Mouse (Mus musculus) adrenal gland, postnatal 10 days (tissue): ENCODE data around the gene Cers6. TPM values are rescaled to one million over a fixed set of nuclear protein-coding genes. Genes with fewer than 3 reads are reported as not detected.

Source experiments
- DNase-seq: peaks from one replicate; pipeline ENCODE4 v3.0.0; 2021; ENCODE audit warnings: mixed read lengths
- total RNA-seq, 2 experiments: library from RNA; stranded (reverse); gene quantifications; 2 replicates each; pipeline ENCODE4 v1.2.3; 2021

Cers6 gene
- total RNA-seq, 2 experiments from 2014 or later, result 8.0 to 9.6 TPM

DNA sequence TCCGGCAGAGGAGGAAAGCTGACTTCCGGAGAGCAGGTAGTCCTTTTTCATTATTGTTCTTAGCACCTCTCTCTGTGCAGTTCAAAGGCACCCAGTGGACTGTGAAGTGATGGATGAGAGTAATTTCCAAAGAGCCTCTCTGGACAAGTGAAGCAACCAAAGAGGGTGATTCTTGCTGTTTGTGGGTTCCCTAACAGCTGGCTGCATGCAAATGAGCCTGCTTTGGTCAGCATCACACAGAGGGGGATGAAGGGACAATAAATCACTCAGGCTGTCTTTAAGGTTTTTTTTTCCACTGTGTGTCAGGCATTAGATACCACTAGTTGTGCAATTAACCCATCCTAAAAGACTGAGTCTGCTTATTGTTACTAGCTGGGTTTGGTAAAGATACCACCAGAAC is 258.5 kb downstream of the Cers6 start:
- DNase-seq, result no peak

GRCm38 (mm10) chr2:69121681-69122080 is 260.4 kb downstream of the Cers6 start:
- no peak for DNase-seq

DNA sequence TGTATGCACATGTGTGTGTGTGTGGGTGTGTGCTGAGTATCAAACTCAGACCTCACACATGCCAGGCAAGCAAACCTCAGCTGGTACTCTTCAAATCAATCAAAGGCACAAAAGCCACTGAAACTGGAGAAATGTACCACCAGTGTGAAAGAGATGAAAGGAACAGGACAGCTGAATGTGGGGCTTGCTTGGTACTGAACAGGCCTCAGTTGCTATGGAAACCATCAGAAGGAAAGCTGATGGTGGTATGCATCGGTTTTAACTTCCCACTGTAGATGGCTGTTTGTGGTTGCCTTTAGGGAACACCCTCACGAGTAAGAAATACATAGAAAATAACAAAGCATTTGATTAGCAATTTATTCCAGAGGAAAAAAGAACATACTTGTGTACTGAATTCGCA is 264.2 kb downstream of the Cers6 start:
- DNase-seq, result no peak

- DNase-seq, result no peak
Measured at GRCm38 (mm10) chr2:69128321-69128720, 267.1 kb downstream of the Cers6 start.

DNA sequence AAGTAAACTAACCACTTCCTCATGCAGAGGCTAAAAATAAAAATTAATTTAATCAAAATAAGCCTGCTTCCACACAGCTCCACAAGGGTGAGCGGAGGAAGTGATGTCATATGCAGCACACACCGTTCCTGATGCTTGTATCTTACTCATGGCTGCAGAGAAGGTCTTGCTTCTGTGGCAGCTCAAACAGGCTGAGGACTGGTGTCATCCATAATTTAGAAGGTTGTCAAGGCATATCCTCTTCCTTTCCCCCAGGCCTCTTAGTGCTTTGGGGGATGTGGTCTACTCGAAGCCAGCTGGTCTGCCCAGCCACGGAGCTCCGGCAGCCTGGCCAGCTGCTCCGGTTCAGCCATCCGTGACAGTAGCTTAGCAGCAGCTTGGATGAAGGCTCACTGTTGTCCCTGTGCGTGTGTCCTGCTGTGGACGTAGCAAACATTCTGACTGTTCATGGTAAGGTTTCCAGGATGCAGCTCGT is 267.7 kb downstream of the Cers6 start:
- DNase-seq, result no peak

GRCm38 (mm10) chr2:69129425-69130210 is 268.4 kb downstream of the Cers6 start:
- DNase-seq, result no peak

DNA sequence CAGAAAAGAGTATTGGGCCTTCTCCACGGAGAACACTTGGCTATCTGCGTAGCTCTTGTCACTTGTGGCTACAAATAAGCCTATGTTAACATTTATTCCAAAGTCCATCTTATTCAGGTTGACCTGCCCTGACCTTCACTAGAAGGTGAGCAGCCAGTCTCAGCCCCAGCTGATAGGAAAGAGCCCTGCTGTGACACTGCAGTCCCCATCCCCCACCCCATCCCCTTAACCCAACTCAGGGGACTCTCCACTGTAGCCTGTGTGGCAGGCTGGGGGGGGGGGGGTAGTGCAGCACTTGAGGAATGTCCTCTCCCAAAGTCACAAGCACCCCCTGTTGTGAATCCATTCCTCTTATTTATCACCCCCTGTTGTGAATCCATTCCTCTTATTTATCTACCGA is 270.8 kb downstream of the Cers6 start:
- DNase-seq, result no peak

- no peak for DNase-seq
Measured at GRCm38 (mm10) chr2:69132488-69133040, 271.3 kb downstream of the Cers6 start.

- no peak for DNase-seq
Measured at GRCm38 (mm10) chr2:69134186-69134585, 272.9 kb downstream of the Cers6 start.

DNA sequence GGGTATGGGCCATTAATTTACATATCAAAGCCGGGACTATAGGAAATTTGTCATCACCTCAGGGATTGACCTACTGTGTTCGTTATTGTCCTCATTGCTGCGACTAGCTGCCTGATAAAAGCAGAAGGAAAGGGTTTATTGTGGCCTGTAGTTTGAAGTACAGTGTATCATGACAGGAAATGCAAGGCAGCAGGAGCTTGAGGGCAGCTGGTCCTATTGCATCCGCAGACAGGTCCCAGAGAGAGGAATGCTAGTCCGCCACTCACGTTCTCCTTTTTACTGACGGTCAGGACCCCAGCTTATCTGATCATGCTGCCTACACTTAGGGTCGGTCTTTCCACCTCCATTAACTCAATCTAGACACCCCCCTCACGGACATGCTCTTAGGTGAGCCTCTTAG is 273.7 kb downstream of the Cers6 start:
- no peak for DNase-seq

DNA sequence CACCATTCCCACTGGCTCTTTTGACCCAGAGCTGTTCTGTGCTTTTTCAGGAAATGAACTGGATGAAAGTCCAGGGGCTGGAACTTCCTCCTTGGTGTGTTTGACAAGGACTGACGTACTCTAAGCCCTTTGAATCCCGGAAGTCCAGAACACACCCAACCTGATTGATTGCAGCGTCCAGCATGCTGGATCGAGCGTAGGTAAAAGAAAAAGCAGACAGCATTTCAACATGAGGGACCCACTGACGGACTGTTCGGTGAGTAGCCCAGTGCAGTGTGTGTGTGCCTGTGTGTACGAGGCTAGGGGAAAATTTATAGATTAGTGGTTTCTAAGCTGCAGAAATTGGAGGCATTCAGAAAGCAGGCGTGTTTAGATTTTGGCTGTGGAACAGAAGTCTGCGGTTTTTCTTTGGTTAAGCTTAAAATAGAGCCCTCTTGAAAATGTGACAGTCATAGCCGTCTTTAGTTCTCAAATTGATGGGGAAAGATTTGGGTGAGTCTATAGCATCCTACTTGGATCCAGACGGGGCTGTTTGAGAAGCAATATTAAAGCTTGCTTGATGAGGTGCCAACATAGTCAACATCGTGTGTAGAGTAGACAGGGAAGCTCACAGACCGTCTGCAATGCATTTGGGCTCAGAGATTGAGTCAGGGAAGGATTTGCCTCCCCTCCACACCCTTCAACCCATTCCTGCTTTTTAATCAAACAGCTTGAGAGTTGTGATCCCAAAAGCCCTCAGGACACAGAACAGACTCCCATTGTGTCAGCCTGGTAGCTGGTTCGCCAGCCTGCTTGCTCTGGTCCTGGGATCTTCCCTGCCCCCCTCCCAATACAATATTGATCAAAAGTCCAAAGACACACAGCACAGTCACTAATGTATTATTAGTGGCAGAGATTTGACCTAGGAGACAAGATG is 274.7 kb downstream of the Cers6 start, which contains the start of gene Nostrin:
Gene Nostrin, plus strand, starts transcription at position 140 of the 916 bp plus-strand sequence.
- peak; percentile 32 for DNase-seq

DNA sequence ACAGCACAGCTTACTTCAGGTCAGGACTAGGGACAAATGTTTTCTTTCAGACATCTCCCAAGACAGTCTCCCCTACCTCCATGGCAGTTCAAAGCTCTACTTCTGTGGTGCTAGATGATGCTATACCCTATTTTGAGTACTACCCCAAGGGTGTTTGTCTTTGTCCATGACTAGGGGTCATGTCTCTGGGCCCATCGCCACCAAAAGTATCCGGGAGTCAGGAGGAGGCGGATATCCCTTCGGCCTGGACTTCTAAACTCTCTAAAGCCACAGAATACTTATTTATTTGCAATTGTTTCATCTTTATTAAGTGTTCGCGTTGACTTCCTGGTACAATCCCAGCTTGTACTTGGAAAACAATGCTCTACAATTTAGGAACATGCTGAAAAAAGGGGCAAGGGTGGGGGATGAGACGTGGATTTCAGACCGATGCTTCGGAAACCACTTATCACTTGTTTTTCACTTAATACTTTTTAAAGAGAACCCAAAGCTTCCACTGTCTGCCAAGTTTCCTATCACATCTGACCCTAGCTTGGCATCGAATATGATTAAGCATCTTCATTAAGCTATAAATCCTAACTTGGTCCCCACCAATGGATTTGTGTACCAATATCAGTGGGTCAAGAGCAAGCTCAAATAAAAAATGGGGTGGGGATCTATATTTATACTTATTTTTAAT is 276.3 kb downstream of the Cers6 start:
- DNase-seq, result no peak

- DNase-seq, result no peak
Measured at GRCm38 (mm10) chr2:69138759-69139158, 277.5 kb downstream of the Cers6 start.

GRCm38 (mm10) chr2:69140215-69140614 is 279.0 kb downstream of the Cers6 start:
- DNase-seq, result no peak

DNA sequence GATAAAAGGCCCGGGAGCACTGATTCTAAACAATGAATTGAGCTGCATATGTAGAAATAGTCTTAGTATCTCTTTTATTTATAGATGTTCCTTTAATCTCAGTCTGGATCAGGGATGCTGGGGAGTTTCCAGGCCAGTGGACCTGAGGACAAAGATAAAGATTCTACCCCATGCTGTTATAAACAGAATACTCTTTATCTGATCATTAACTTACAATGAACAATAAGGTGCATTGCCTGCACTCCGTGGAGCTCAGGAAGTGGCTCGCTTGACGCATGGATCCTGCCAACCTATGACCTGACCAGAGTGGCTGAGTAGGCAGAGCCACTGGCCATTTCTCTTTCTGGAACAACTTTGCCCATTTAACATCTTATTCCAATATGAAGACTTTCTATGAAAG is 279.6 kb downstream of the Cers6 start:
- no peak for DNase-seq

DNA sequence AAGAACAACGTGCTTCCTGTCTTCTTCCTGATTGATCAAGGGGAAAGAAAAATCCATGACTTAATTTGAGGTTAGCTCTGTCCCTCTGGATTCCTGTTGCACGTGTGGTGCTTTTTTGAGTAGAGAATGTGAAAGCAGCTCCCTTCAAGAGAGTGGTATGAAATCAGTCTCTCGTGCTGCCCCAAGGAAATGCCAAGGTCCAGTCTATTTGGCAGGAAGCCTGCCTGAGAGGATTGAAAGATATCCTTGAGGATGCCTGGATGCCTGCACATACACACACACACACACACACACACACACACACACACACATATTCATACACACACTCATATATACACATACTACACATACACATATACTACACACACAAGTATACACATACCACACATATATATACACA is 287.4 kb downstream of the Cers6 start:
- DNase-seq, result peak; percentile 59

- DNase-seq, result peak; percentile 10
Measured at GRCm38 (mm10) chr2:69149154-69149553, 287.9 kb downstream of the Cers6 start.

DNA sequence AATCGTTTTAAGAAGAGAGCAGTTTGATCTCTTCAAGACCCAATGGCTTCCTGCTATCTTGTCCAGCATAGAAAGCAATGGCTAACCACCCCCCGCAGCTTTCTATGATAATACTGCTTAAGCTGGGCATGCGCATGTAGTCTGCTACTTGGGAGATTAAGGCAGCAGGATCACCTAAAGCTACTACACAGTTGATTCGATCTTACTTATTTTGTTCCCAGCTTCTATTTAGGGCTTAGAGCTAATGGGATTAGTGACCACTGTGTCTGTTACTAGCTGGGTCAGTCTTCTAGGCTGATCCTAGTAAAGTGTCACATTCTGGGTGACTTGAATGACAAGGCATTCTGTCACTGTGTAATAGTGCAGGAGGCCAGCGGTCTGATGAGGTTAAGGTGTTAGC is 289.6 kb downstream of the Cers6 start:
- no peak for DNase-seq

- no peak for DNase-seq
Measured at GRCm38 (mm10) chr2:69155861-69156260, 294.6 kb downstream of the Cers6 start.

DNA sequence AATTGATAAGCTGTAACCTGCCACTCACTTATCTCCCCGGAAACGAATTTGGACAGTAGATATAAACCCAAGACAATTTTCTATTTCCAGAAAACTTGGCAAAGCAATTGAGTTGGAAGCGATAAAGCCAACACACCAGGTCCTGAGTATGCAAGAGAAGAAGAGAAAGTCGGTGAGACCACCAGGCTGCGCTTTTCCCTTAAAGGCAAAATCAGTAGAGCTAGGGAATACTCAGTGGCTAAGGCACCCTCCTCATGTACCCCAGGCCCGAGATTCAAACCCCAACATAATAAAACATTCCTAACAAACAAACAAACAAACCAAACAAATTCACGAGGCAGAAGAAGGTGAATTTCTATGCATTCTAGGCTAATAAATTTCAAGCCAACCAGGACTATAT is 295.0 kb downstream of the Cers6 start:
- no peak for DNase-seq

- DNase-seq, result no peak
Measured at GRCm38 (mm10) chr2:69158907-69159306, 297.7 kb downstream of the Cers6 start.
